Mouse (Mus musculus): ENCODE data around the gene Mmp2.

DNA sequence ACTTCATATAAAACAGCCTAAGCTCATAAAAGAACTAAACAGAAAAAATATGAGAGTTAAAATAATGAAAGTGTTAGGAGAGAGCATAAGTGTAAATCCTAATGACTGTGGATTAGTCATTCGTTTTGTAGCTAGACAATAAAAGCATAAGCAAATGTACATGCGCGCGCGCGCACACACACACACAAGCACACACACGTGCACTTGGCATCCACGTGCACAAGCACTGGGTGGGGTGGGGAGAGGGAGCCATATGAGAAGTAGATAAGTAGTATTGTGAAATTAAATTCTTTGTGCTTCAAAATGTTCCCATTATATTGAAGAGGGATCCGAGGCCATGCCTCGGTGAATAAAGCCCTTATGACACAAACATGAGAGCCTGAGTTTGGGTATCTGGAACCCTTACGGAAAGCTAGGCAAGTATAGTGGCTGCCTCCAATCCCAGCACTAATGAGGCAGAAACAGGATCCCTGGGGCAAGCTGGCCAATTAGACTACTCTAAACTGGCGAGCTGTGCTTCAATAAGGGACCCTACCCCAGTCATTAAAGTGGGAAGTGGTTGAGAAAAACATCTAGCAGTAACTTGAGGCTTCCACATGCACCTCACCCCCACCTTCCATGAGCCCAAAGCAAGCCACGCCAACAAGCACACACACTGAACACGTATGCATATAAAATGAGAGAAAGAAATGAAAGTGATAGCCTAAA lies 31.5 kb downstream of the Mmp2 start:
- TF ChIP-seq CTCF (conservative IDR thresholded peaks at IDR 0.05 in 1 of 2, IDR thresholded peaks at IDR 0.05 in 1 of 2; ENCODE audit: low read depth in 2 of 2, low read length in 2 of 2) (no peak), ZC3H11A (IDR thresholded peaks at IDR 0.05; ENCODE audit: low read depth, low read length) (no peak), JUND (conservative IDR thresholded peaks at IDR 0.05; ENCODE audit: low read depth, low read length) (no peak), MEF2A (IDR thresholded peaks at IDR 0.05; ENCODE audit: borderline replicate concordance, low read depth, low read length) (no peak), USF1 (IDR thresholded peaks at IDR 0.05; ENCODE audit: low read depth, low read length) (no peak), RCOR1 (conservative IDR thresholded peaks at IDR 0.05; ENCODE audit: low read depth, low read length) (no peak)

Data from CH12.LX (cell line).